8 mouse cellular contexts compared by ENCODE assay signal in genomic region chr3:156560766-156561165, GRCm38 (mm10). TPM values are rescaled to one million over a fixed set of nuclear protein-coding genes. Genes with fewer than 3 reads are reported as not detected.
DNase-seq lines count a peak whose midpoint lies in the region; ATAC-seq and TF ChIP-seq lines count a peak whose summit lies in the region.

No protein-coding gene starts in this region.

- TF ChIP-seq POLR2A in ES-Bruce4 (IDR thresholded peaks at IDR 0.05; ENCODE audit: insufficient read depth, low read length): no peak

- H3K4me2 ChIP-seq in lung, embryonic 15.5 days: peak overlapping the region; percentile 95

- no peaks in the 10 kb centered on the region for H3K4me1 ChIP-seq in ES-Bruce4 (ENCODE audit: control insufficient read depth, insufficient read depth, low read length)
- H3K4me1 ChIP-seq in hindbrain, embryonic 10.5 days (replicated peaks): peaks cover 24% of the 10 kb centered on the region
- peaks cover 12% of the 10 kb centered on the region for H3K4me1 ChIP-seq in lung, embryonic 15.5 days

- H3K27me3 ChIP-seq in ES-Bruce4 (ENCODE audit: control insufficient read depth, insufficient read depth, low read length, poor library complexity, severe bottlenecking): peaks cover 8% of the 10 kb centered on the region
- peaks cover 39% of the 10 kb centered on the region for H3K27me3 ChIP-seq in hindbrain, embryonic 10.5 days (ENCODE audit: insufficient read depth, poor library complexity, severe bottlenecking)
- peaks cover 41% of the 10 kb centered on the region for H3K27me3 ChIP-seq in lung, embryonic 15.5 days

- H3K27ac ChIP-seq in ES-Bruce4 (ENCODE audit: insufficient read depth, low read length): no peak overlapping the region
- H3K27ac ChIP-seq in hindbrain, embryonic 10.5 days: peak overlapping the region; percentile 91
- H3K27ac ChIP-seq in lung, embryonic 15.5 days: peak overlapping the region; percentile 79

- peak; percentile 96 for DNase-seq in cerebellum, adult 9-10 months
- DNase-seq in frontal cortex, adult 2 months (ENCODE audit: extremely low spot score in 1 of 2, low spot score in 1 of 2): peak; percentile 87 to 93
- peak; percentile 86 for DNase-seq in hindbrain, embryonic 10.5 days (ENCODE audit: low spot score)
- peak; percentile 94 for DNase-seq in layer of hippocampus, adult 9-11 months
- peak; percentile 82 for DNase-seq in retina, adult 2 months (ENCODE audit: low read depth, low spot score)
- DNase-seq in T-cell, adult 2 months (ENCODE audit: low spot score): no peak

- H3K4me3 ChIP-seq in ES-Bruce4 (ENCODE audit: low read depth, low read length): peak overlapping the region; percentile 84
- H3K4me3 ChIP-seq in hindbrain, embryonic 10.5 days: peak overlapping the region; percentile 67
- peak overlapping the region; percentile 61 for H3K4me3 ChIP-seq in lung, embryonic 15.5 days

- H3K9me3 ChIP-seq in ES-Bruce4 (replicated peaks; ENCODE audit: control insufficient read depth, insufficient read depth, low read length, poor library complexity, severe bottlenecking): no peaks in the 10 kb centered on the region
- H3K9me3 ChIP-seq in hindbrain, embryonic 10.5 days: no peaks in the 10 kb centered on the region
- no peaks in the 10 kb centered on the region for H3K9me3 ChIP-seq in lung, embryonic 15.5 days

- under 1% methylated on average over 27 of the region's 27 CpGs for WGBS in hindbrain, embryonic 10.5 days
- WGBS in lung, embryonic 15.5 days: 0% methylated on average over 27 of the region's 27 CpGs

- no peak overlapping the region for H3K9ac ChIP-seq in ES-Bruce4 (ENCODE audit: low read depth, poor library complexity, severe bottlenecking)
- H3K9ac ChIP-seq in lung, embryonic 15.5 days: 0 out of 2 replicates have a peak overlapping the region, but pooled peaks have one; percentile 29

- H3K36me3 ChIP-seq in ES-Bruce4 (ENCODE audit: control insufficient read depth, insufficient read depth, low read length, poor library complexity, severe bottlenecking): no peaks in the 10 kb centered on the region
- H3K36me3 ChIP-seq in hindbrain, embryonic 10.5 days: no peaks in the 10 kb centered on the region
- H3K36me3 ChIP-seq in lung, embryonic 15.5 days: no peaks in the 10 kb centered on the region

- no peak for TF ChIP-seq EP300 in ES-Bruce4 (IDR thresholded peaks at IDR 0.05; ENCODE audit: insufficient read depth, low read depth, low read length)

- TF ChIP-seq CTCF in ES-Bruce4 (IDR thresholded peaks at IDR 0.05; ENCODE audit: low read depth, low read length): no peak

- peak; percentile 89 for ATAC-seq in lung, embryonic 15.5 days (ENCODE audit: borderline replicate concordance, extremely low read depth, low FRiP score, low TSS enrichment)

RNA-seq across cellular contexts. Expression of gene Negr1, which starts 0.8 kb away (rescaled TPM):
- not detected in 2 replicates for polyA plus RNA-seq in ES-Bruce4 (2011; ENCODE audit: insufficient read depth, insufficient read length, low read depth, missing spikeins)
- polyA plus RNA-seq in frontal cortex, adult 2 months (2012; rRNA removed): 84.3 and 94.2 TPM in 2 replicates
- 4.0 and 4.7 TPM in 2 replicates for polyA plus RNA-seq in hindbrain, embryonic 10.5 days (2016; fragmentation: Nextera tagmentation; extraction: Ambion mirVana)
- polyA plus RNA-seq in lung, embryonic 15.5 days (2015; fragmentation: Nextera tagmentation; extraction: Ambion mirVana): 7.1 and 7.5 TPM in 2 replicates

Comparison
In these comparisons a context has a peak if more than half of its experiments do, and no peak if none do; other contexts are left out.
1. RNA of gene Negr1, which starts 0.8 kb away (polyA plus RNA-seq): 84.3 to 94.2 TPM in frontal cortex, adult 2 months; 7.1 to 7.5 TPM in lung, embryonic 15.5 days, 4.0 to 4.7 TPM in hindbrain, embryonic 10.5 days and not detected in ES-Bruce4; every median in the first group is over 10 times any median in the second.
2. Peak in every context shown above with its lines, with median percentiles within 50 percentile points of each other: H3K4me3 ChIP-seq.